Mouse (Mus musculus): ENCODE results near the gene Manbal. TPM values are rescaled to one million over a fixed set of nuclear protein-coding genes. Genes with fewer than 3 reads are reported as not detected.

Gene Manbal
- polyA plus RNA-seq, 1 experiment from 2014 or later = 83.7 TPM

DNA sequence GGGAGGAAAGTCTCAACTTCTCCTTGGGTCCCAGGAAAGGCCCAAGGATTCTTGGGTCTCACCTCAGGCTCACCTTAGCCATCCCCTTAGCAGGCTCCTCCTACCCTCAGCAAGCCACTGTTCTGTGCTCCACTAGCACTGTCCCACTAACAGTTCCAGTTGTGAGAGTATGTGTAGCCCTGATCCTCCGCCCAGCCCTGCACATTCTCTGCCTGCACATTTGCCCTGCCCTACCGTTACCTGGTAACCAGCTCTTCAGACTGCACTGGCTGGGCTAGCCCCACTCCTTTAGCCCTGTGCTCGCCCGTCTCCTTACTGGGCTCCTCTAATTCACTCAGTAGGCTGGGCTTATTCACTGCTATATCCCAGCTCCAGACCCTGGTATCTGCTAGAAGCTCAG, 53.0 kb downstream of the Manbal start:
- 85% methylated on average over 4 of the region's 4 CpGs for WGBS

DNA sequence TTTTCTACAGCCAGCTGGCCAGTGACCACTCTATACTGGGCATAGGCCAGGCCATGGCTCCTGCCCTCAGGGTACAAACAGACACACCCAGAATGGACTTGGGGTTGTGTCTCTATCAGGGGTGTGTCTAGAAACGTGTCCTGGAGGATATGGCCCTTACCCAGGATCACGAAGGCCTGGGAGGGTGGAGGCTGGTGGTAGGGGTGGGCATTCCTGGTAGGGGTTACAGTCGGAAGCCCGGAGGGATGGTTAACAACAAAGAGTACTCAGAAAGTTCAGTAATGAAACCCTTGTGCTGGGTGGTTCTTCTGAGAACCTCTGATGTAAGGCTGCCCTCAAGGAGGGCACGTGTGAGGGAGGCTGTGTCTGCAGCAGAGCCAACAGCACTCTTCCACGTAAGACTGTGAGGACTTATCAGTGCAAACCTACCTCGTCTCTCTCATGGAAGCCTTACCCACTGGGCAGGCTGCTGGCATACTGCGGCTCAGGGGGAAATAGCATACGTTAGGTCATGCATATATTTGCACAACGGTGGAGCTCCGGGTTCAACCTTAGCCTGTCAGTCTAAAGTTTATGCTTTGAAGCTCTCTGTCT, 54.8 kb downstream of the Manbal start:
- H3K4me3 ChIP-seq (ENCODE audit: low read length) = no peak overlapping the region
- H3K27me3 ChIP-seq (ENCODE audit: insufficient read depth, low read length) = no peaks in the 10 kb centered on the region
- no peak for ATAC-seq (ENCODE audit: low FRiP score, low TSS enrichment)
- H3K4me1 ChIP-seq (ENCODE audit: insufficient read depth, low read length) = peaks cover 55% of the 10 kb centered on the region
- no peaks in the 10 kb centered on the region for H3K36me3 ChIP-seq (ENCODE audit: insufficient read depth, low read length)
- H3K9me3 ChIP-seq (ENCODE audit: low read length) = no peaks in the 10 kb centered on the region
- H3K9ac ChIP-seq (replicated peaks; ENCODE audit: low read length) = 0 out of 2 replicates have a peak overlapping the region, but pooled peaks have one; percentile 5
- no peak overlapping the region for H3K4me2 ChIP-seq (replicated peaks; ENCODE audit: low read depth, low read length)
- H3K27ac ChIP-seq (ENCODE audit: low read length) = peak overlapping the region; percentile 94
- 56% methylated on average over 11 of the region's 11 CpGs for WGBS

More for the DNA sequence above, 53.0 kb downstream of the Manbal start:
- ATAC-seq (ENCODE audit: low FRiP score, low TSS enrichment) = no peak
- Histone ChIP-seq H3K4me2 (replicated peaks; ENCODE audit: low read depth, low read length) (no peak overlapping the region), H3K4me1 (ENCODE audit: insufficient read depth, low read length) (peaks cover 39% of the 10 kb centered on the region), H3K4me3 (ENCODE audit: low read length) (no peak overlapping the region), H3K27ac (ENCODE audit: low read length) (no peak overlapping the region), H3K9me3 (ENCODE audit: low read length) (no peaks in the 10 kb centered on the region), H3K36me3 (ENCODE audit: insufficient read depth, low read length) (no peaks in the 10 kb centered on the region), H3K9ac (replicated peaks; ENCODE audit: low read length) (no peak overlapping the region), H3K27me3 (ENCODE audit: insufficient read depth, low read length) (no peaks in the 10 kb centered on the region)

DNA sequence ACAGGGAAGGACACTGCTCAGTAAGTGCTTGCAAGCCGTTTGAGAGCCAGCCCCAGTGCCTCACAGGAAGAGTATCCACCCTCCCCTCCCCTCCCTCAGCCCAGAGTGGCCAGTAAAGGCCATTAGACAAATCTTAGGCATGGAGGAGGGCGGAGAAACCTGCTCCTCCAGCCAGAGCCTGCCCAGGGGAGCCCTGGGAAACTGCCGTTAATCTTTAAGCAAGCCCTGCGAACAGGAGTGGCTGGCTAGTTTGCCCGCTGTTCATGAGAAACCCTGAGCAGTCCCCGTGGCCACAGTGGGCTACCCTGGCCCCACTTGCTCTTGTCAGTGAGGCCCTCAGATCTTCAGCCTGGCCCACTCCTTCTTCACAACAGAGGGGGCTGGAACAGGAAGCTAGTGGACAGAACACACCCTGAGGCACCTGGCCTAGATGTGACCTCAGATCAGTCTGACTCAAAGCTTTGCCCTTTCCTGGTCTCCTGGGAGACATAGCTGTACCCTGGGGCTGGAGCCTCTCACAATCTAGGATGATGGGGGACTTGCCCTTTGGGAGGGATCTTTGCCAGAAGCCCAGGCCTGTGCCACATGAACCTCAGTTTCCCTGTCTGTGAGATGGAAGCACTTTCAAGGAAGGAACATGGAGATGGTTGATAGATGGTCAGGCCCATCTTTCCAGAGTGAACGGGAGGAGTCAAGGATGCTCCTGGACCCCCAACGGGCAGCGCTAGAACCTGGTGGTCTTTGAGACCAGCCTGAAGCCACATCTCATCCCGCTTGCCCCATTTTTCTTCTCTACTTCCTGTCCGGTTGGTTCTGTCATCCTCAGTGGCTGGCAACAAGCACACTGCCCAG, 55.7 kb downstream of the Manbal start:
- Histone ChIP-seq H3K9ac (replicated peaks; ENCODE audit: low read length) (peak overlapping the region; percentile 95), H3K4me3 (ENCODE audit: low read length) (peak overlapping the region; percentile 79), H3K9me3 (ENCODE audit: low read length) (no peaks in the 10 kb centered on the region), H3K4me1 (ENCODE audit: insufficient read depth, low read length) (peaks cover 54% of the 10 kb centered on the region), H3K4me2 (replicated peaks; ENCODE audit: low read depth, low read length) (peak overlapping the region; percentile 88), H3K27ac (ENCODE audit: low read length) (peak overlapping the region; percentile 94), H3K27me3 (ENCODE audit: insufficient read depth, low read length) (no peaks in the 10 kb centered on the region), H3K36me3 (ENCODE audit: insufficient read depth, low read length) (no peaks in the 10 kb centered on the region)
- ATAC-seq (ENCODE audit: low FRiP score, low TSS enrichment) = peak; percentile 85
- WGBS = 29% methylated on average over 11 of the region's 11 CpGs

DNA sequence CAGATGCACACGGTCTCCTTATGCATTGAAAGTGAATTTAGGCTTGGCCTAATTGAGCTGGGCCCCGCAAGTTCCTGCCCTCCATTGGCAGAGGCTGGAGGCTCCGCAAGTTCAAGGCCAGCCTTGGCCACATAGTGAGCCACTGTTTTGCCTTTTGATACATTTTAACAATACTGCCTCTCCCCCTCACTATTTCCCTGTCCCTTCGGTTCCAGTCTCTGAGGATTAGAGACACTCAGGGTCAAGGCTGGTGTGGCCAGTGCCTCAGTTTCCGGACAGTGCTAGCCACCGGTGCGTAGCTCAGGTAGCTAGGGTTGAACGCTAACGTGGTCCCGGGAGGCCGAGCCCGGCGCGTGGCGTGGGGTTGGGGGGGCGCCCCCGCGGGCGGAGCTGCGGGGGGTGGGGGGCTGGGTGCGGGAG, 56.3 kb downstream of the Manbal start:
- Histone ChIP-seq H3K36me3 (ENCODE audit: insufficient read depth, low read length) (no peaks in the 10 kb centered on the region), H3K9ac (replicated peaks; ENCODE audit: low read length) (peak overlapping the region; percentile 95), H3K4me2 (replicated peaks; ENCODE audit: low read depth, low read length) (peak overlapping the region; percentile 88), H3K4me1 (ENCODE audit: insufficient read depth, low read length) (peaks cover 47% of the 10 kb centered on the region), H3K27ac (ENCODE audit: low read length) (peak overlapping the region; percentile 94), H3K9me3 (ENCODE audit: low read length) (no peaks in the 10 kb centered on the region), H3K27me3 (ENCODE audit: insufficient read depth, low read length) (no peaks in the 10 kb centered on the region), H3K4me3 (ENCODE audit: low read length) (peak overlapping the region; percentile 79)
- WGBS = 8% methylated on average over 21 of the region's 21 CpGs
- no peak for ATAC-seq (ENCODE audit: low FRiP score, low TSS enrichment)

DNA sequence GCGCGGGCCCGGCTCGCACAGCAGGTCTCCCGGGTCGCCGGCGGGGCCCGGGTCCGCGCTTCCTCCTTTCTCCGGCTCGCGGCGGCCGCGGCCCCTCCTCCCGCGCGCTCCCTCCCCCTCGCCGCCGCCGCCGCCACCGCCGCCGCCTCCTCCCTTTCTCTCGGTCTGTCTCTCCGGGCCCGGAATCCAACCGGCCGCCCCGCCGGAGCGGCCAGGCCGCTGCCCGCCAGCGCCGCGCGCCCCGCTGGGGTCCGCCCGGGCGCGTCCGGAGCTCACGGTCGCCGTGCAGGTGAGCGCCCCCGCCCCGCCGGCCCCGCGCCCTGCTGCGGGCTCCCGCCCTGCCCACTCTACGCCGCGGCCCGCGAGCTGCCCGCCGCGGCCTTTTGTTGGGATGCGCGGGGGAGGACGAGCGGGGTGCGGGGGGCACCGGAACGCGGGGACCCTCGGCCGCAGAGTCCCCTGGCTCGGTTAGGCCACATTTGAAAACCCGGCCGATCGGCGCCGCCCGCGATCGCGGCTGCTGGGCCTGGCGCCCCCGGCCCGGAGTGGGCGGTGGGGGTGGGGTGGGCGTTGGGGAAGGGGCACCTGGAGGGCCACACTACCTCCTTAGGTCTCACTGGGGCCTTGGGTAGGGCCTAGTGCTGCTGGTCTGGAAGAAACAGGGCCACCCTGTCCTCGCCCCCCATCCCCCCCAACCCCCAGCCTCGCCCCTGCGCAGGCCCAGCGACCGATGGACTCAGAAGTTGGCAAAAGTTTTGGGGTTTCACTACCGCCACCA, 56.9 kb downstream of the Manbal start:
- no peak for ATAC-seq (ENCODE audit: low FRiP score, low TSS enrichment)
- no peaks in the 10 kb centered on the region for H3K36me3 ChIP-seq (ENCODE audit: insufficient read depth, low read length)
- H3K4me2 ChIP-seq (replicated peaks; ENCODE audit: low read depth, low read length) = peak overlapping the region; percentile 88
- H3K27me3 ChIP-seq (ENCODE audit: insufficient read depth, low read length) = no peaks in the 10 kb centered on the region
- H3K27ac ChIP-seq (ENCODE audit: low read length) = peak overlapping the region; percentile 94
- H3K4me1 ChIP-seq (ENCODE audit: insufficient read depth, low read length) = peaks cover 47% of the 10 kb centered on the region
- WGBS = under 1% methylated on average over 53 of the region's 98 CpGs
- H3K9ac ChIP-seq (replicated peaks; ENCODE audit: low read length) = peak overlapping the region; percentile 95
- H3K9me3 ChIP-seq (ENCODE audit: low read length) = no peaks in the 10 kb centered on the region
- peak overlapping the region; percentile 79 for H3K4me3 ChIP-seq (ENCODE audit: low read length)

DNA sequence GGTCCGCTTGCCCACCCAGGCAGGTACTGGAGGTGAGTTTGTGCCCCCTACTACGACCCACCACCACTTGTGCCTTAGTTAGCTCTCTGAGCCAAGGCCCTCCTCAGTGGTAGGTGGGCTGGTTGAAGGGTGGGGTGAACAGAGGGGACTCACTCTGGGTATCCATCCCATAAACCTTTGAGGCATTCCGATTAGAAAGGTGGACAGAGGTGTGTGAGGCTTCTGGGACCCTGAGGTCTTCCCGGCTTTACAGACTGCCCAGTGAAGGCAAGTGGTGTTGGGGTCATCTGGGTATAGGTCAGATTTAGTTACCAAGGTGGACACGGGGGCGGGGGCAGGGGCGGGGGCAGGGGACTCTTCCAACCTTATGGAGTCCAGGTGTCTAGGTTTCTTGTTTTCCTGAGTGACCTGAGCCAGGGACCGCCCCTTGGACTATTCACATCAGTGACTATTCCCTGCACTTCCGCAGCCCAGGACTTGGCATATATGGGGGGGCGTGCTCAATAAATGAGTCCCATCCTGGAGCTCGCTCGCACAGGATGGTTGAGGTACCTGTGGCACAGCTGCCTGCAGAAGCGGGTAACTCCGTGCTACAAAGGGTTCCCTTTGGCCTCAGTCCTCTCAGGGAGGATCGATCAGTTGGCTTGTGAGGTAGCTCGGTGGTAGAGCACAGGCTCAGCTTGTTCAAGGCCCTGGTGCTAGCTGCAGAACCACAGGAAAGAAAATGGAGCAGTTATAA, 57.7 kb downstream of the Manbal start:
- no peak; the same call in 1 of the 2 replicates for ATAC-seq (ENCODE audit: low FRiP score, low TSS enrichment)
- H3K4me3 ChIP-seq (ENCODE audit: low read length) = peak overlapping the region; percentile 79
- H3K27ac ChIP-seq (ENCODE audit: low read length) = peak overlapping the region; percentile 94
- peak overlapping the region; percentile 88 for H3K4me2 ChIP-seq (replicated peaks; ENCODE audit: low read depth, low read length)
- H3K9ac ChIP-seq (replicated peaks; ENCODE audit: low read length) = peak overlapping the region; percentile 95
- H3K4me1 ChIP-seq (ENCODE audit: insufficient read depth, low read length) = peaks cover 47% of the 10 kb centered on the region
- H3K9me3 ChIP-seq (ENCODE audit: low read length) = no peaks in the 10 kb centered on the region
- WGBS = 42% methylated on average over 16 of the region's 16 CpGs
- 0 out of 2 replicates have a peak, but pooled peaks cover under 1% of the 10 kb centered on the region for H3K36me3 ChIP-seq (ENCODE audit: insufficient read depth, low read length)
- no peaks in the 10 kb centered on the region for H3K27me3 ChIP-seq (ENCODE audit: insufficient read depth, low read length)

DNA sequence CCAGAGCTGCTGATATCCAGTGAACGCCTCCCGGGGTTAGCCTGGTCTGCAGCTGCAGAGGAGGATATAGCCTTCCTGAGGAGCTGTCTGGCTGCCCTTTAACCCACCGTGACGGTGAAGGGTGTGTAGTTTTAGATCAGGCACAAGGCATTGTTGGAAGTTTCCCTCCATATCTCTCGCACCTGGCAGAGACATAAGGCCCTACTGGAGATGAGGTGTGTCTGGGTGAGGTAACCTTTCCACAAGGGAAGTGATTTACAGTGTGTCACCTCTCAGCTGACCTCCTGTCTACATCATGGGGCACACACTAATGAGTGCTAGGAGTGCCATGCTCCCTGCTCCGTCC, 58.2 kb downstream of the Manbal start:
- Histone ChIP-seq H3K36me3 (ENCODE audit: insufficient read depth, low read length) (0 out of 2 replicates have a peak, but pooled peaks cover 3% of the 10 kb centered on the region), H3K27ac (ENCODE audit: low read length) (peak overlapping the region; percentile 94), H3K9ac (replicated peaks; ENCODE audit: low read length) (peak overlapping the region; percentile 95), H3K4me2 (replicated peaks; ENCODE audit: low read depth, low read length) (peak overlapping the region; percentile 88), H3K27me3 (ENCODE audit: insufficient read depth, low read length) (no peaks in the 10 kb centered on the region), H3K4me1 (ENCODE audit: insufficient read depth, low read length) (peaks cover 47% of the 10 kb centered on the region), H3K9me3 (ENCODE audit: low read length) (no peaks in the 10 kb centered on the region), H3K4me3 (ENCODE audit: low read length) (peak overlapping the region; percentile 79; the same call in 1 of the 2 replicates)
- WGBS = 59% methylated on average over 6 of the region's 6 CpGs
- no peak for ATAC-seq (ENCODE audit: low FRiP score, low TSS enrichment)

DNA sequence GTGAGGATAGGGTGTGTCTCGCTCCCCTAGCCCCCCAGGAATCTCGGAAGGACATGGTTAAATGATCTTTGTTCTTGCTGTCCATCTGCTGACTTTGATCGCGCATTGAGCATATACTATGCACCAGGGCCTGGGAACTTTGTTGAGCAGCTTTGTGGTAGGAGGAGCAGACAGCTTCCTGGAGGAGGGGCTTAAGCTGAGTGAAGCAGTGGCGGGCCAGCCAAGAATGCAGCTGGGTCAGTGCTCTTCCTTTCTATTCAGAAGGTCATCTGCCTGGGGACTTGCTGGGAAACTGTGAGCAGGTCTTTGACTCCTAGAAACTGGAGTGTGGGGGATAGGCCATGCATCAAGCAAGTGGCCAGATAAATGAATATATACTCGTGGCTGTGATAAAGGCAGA, 58.8 kb downstream of the Manbal start:
- Histone ChIP-seq H3K27ac (ENCODE audit: low read length) (no peak overlapping the region), H3K36me3 (ENCODE audit: insufficient read depth, low read length) (0 out of 2 replicates have a peak, but pooled peaks cover 3% of the 10 kb centered on the region), H3K9me3 (ENCODE audit: low read length) (no peaks in the 10 kb centered on the region), H3K27me3 (ENCODE audit: insufficient read depth, low read length) (no peaks in the 10 kb centered on the region), H3K4me3 (ENCODE audit: low read length) (no peak overlapping the region), H3K4me2 (replicated peaks; ENCODE audit: low read depth, low read length) (no peak overlapping the region), H3K9ac (replicated peaks; ENCODE audit: low read length) (no peak overlapping the region), H3K4me1 (ENCODE audit: insufficient read depth, low read length) (peaks cover 51% of the 10 kb centered on the region)
- WGBS = 75% methylated on average over 6 of the region's 6 CpGs
- ATAC-seq (ENCODE audit: low FRiP score, low TSS enrichment) = no peak

DNA sequence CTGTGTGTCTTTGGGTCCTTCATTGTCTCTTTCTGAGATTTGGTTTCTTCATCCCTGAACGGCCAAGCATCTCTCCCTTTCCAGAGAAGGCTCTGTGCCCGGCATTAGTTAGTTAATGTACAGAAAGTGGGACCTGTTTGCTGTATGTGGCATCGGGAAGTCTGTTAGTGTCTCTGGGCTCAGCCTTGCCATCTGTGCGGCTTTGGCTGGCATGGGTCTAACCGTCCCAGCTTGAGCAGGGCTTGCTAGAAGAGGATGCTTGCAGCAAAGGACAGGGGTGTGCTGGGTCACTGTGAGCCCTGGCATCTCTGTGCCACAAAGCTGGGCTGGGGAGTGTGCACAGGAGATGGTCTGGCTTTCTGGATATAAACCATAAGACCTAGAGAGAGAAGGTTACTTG, 59.8 kb downstream of the Manbal start:
- no peaks in the 10 kb centered on the region for H3K27me3 ChIP-seq (ENCODE audit: insufficient read depth, low read length)
- H3K9ac ChIP-seq (replicated peaks; ENCODE audit: low read length) = no peak overlapping the region
- H3K4me1 ChIP-seq (ENCODE audit: insufficient read depth, low read length) = peaks cover 53% of the 10 kb centered on the region
- ATAC-seq (ENCODE audit: low FRiP score, low TSS enrichment) = no peak
- 0 out of 2 replicates have a peak, but pooled peaks cover 3% of the 10 kb centered on the region for H3K36me3 ChIP-seq (ENCODE audit: insufficient read depth, low read length)
- no peak overlapping the region for H3K27ac ChIP-seq (ENCODE audit: low read length)
- no peak overlapping the region for H3K4me2 ChIP-seq (replicated peaks; ENCODE audit: low read depth, low read length)
- H3K4me3 ChIP-seq (ENCODE audit: low read length) = no peak overlapping the region
- H3K9me3 ChIP-seq (ENCODE audit: low read length) = no peaks in the 10 kb centered on the region
- 81% methylated on average over 5 of the region's 5 CpGs for WGBS
